Mouse (Mus musculus): ENCODE measurements around the gene Kdelr1.

Kdelr1 gene

DNA sequence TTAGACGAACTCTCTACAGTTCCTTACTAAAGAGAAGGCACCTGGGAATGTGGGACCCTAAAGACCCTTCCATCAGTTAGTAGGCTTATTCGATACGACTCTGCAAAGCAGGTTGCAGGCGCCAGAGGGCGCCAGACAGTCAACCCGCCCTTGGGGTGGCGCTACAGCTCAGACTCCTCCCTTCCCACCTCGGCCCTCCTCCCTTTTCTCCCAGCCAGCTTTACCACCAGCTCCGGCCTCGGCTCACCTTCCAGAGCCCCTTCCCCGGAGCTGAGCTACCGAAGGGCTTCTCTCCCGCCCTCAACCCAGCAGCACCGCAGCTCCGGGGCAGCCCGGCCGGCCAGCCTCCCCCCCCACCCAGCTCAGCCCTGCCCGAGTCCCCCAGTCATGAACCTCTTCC is at the start of gene Kdelr1:
Kdelr1 (plus strand) TSS at position 149 of the 400 bp plus-strand sequence.
- peak; percentile 83 to 89 for DNase-seq (ENCODE audit: low spot score in 2 of 2)

DNA sequence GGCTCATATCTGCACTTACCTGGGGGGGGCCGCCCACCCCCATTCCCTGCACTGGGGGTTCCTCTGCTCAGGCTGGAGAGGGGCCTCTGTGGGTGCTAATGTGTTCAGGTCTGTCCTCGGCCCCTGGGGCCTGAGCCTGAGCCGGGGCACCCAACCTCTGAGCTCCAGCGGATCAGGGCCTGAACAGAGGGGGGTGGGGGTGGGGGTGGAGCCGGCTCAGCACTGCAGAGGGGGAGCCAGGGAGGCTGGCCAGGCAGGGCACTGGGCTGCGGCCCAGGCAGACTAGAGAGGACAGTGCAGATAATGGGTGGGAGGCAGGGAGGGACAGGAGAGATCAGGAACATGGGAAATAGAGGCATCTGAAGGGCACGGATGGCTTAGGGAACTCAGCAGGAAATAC is 48.0 kb upstream of the Kdelr1 start, which contains the start of gene Kcnj14:
Kcnj14 (minus strand) TSS at position 185 of the 400 bp plus-strand sequence.
- DNase-seq (ENCODE audit: low spot score in 2 of 2) = no peak

DNA sequence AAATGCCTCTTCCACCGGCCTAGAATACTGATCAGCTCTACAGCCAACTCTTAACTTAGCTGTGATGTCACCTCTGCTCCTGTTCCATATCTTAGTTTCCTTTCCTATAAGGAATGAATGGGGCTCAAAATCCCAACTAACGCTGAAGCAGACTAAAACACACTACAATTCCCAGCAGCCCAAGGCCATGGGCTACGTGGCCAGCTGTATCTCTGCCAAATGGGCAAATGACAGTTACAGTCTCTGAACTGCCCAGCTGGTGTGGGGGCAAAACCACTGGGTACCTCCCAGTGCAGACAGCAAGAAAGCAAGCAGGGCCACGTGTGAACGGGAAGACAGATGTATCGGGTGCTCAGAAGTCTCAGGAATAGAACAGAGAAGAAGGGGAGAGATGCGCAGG is 45.9 kb upstream of the Kdelr1 start:
- DNase-seq (ENCODE audit: low spot score in 2 of 2) = no peak

DNA sequence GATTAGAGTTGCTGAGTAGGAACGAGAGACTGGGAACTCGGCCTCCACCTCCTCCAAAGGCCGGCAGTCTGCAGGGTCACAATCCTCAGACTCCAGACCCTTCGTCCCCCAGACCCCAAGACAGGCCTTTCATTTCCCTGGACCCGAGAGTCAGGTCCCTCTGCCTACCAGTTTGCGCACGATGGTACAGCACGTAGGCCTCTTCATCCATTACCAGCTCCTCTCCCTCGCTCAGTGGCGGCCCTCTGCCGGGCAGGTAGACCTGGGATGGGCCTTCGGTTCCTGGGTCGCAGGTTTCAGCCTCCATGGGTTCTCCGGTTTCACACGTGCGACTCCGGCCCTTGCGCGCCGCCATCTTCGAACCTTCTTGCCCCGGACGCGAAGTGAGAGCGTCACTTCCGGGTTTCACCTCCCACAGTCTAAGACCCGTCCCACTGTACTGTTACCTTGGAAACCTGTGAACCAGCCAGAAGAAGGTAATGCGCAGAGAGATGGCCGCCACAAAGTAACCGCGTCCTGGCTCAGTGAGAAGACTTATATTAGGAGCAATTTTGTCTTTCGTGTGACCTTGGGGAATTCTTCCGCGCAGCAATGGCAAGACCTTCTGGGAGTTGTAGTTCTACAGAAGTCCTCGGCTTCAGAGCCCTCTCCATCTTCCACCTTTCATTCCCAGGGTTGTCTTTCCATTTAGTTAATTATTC is 42.0 kb upstream of the Kdelr1 start, which contains the start of gene Grwd1:
Grwd1 (minus strand) TSS at position 518 of the 701 bp plus-strand sequence.
- peak; percentile 83 to 87 for DNase-seq (ENCODE audit: low spot score in 2 of 2)

DNA sequence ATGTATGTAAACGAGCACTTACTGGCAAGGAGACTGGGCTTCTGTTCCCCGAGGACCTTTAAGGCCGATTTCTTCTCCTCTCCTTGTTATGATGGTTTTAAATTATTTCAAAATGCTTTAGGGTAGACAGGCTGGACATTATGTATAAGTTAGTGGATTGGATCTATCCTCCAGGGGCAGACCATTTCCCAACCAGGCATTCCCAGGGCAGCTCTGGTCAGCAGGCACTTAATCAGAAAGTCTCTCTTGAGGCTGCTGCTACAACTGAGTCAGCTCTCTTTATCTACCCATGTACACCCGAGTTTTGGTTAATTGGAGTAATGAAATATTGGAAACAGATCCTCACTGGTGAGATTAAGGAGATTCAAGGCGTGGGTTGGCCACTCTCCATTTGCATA is 41.4 kb upstream of the Kdelr1 start:
- DNase-seq (ENCODE audit: low spot score in 2 of 2) = no peak

DNA sequence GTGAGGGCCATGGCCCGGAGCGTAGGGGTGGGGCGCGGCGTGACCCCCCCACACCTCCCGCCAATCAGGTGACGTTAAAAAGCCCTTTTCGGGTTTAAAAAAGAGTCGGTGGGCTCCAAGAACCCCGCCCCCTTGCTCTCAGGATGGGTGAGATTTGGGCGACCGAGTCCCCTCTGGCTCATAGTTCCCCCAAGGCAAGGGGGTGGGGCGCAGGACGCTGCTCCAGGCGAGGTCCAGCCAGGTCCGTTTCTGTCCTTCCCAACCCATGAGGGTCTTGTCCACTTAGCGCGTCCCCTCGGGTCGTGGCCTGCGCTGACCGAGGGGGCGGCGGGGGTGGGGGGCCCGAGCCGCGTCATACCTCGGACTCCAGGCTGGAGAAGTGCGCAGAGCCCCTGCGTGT is 40.1 kb upstream of the Kdelr1 start:
- DNase-seq (ENCODE audit: low spot score in 2 of 2) = no peak

DNA sequence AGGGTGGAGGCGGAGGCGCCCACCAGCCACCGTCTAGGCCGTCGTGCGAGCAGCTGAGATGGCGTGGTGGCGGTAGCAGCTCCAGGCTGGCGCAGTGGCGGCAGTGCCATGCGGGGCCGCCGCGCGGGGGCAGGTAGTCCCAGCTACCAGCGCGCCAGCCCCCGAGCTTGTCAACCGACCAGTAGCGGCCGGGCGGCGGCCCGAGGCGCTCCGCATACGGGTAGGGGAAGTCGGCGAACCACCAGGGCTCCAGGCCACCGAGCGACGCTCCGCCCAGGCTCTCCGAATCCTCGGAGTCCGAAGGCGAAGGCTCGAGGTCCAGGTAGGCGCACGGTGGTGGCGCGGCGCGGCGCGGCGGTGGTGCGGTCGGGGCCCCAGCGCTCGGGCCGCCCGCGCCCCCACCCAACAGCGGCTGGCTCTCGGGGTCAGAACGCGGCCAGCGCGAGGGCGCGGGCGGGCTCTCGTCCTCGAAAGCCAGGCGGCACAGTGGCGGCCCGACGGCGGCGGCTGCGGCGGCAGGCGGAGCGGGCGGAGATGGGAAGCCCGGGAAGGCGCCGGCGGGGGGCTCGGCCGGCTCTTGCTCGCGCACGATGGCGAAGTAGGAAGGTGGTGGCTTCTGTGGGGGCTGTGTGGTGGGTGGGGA is 39.3 kb upstream of the Kdelr1 start:
- DNase-seq (ENCODE audit: low spot score in 2 of 2) = no peak

DNA sequence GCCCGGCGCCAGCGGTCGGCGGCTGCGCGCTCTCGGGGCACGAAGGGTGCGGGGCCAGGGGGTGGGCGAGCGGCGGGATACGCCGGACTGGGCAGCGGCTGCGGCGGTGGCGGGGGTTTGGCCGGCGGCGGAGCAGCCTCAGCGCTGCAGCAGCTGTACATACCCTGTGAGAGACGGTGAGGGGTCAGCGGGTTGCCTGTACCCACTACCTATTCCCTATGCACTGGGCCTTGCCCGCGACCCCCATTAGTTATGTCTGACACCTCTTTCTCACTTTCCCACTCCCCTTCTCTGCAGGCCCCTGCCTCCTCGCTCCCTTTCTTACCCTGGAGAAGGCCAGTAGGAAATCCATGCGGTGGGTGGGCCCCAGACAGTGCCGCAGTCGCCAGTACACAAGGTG is 38.6 kb upstream of the Kdelr1 start:
- DNase-seq (ENCODE audit: low spot score in 2 of 2) = no peak

DNA sequence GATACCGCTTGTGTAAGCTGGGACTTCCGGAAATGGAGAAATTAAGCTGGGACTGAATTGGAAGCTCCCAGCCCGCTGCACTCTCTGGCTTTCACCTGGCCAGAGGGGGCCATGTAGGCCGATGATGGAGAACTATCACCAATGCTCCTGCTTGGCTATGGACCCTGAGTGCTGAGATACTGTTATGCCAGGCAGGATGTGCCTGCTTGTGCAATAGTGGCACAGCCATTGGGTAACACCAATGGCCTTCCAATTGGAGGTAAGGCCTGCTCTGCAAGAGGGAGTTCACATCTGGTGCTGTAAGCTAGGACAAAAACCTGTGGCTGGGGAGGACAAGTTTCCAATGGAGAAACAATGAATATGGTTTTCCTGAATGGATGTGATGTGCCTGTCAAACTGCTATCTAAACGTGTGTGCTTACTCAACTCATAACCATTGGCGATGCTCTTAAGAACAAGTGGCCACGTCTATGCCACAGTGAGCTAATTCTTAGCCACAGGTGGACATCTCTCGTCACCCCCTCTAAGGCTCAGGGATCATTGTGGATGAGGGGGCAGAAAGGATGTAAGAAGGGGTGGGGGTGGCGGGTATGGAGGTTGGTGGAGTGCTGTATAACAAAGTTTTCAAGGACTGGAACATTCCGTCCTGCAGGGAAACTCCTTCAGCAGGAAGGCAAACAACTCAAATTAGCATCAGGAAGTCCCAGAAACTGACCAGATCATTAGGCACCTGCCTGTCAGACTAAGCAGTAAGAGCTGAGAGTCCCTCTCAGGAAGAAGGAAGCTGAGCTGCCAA is 29.4 kb upstream of the Kdelr1 start:
- no peak for DNase-seq (ENCODE audit: low spot score in 2 of 2)

DNA sequence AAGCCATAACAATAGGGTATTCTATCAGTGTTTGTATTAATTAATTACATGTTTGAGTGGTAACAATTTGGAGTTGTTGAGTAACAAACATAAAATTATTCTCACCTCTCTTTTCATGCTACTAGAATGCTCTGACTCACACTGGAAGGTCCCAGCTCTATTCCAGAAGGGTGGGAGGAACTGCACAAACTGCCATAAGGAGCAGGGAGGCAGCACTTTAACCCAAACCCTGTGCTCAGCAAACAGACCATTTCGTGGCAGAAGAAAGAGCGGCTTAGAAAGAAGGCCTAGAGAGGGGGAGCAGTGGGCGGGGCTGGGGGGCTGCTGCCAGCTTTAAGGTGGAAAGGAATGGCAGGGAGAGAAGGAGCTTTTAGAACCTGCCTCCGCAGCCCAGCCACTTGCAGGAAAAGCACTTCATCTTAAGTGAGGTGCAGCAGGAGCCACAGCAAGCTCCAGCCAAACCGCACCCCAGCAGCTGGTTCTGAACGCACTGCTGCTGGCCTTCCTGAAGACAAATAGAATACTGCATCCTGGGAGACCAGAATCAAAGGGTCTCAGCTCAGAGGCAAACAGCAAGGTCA is 24.0 kb upstream of the Kdelr1 start:
- no peak for DNase-seq (ENCODE audit: low spot score in 2 of 2)

DNA sequence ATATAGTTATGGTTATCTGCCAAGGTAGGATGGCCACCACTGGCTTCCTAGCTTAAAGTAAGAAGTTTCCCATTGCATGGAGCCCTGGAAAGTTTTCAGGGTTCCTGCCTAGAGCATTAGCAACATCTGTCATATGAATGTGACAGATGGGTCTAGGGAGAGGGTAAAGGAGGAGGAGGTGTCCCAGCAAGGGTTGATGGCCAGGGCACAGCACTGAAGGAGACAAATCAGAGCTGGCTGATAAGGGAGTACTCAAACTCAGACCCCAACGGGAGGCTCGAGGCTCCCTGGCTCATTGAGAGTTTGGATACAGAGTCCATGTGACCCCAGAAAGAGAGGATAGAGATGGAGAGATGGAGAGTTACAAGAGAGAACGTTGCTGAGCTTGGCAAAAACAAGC is 21.9 kb upstream of the Kdelr1 start:
- no peak for DNase-seq (ENCODE audit: low spot score in 2 of 2)

DNA sequence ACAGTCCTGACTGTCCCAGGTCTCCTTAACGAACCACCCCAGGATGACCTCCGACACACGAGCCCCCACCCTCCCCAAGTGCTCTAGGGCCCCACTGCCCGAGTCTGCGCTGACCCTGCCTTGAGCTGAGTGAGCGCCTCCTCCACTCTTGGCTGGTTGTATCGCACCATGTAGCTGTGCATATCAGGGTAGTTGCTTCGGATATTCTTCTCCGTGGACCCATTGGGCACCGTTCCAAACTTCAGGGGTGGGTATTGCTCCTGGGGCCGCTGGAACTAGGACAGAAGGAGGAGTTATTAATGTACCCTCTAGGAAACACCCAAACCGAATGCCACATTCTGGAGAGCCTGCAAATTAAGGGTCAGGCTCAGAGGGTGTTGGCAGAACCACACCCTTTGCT is 19.5 kb upstream of the Kdelr1 start:
- no peak for DNase-seq (ENCODE audit: low spot score in 2 of 2)

DNA sequence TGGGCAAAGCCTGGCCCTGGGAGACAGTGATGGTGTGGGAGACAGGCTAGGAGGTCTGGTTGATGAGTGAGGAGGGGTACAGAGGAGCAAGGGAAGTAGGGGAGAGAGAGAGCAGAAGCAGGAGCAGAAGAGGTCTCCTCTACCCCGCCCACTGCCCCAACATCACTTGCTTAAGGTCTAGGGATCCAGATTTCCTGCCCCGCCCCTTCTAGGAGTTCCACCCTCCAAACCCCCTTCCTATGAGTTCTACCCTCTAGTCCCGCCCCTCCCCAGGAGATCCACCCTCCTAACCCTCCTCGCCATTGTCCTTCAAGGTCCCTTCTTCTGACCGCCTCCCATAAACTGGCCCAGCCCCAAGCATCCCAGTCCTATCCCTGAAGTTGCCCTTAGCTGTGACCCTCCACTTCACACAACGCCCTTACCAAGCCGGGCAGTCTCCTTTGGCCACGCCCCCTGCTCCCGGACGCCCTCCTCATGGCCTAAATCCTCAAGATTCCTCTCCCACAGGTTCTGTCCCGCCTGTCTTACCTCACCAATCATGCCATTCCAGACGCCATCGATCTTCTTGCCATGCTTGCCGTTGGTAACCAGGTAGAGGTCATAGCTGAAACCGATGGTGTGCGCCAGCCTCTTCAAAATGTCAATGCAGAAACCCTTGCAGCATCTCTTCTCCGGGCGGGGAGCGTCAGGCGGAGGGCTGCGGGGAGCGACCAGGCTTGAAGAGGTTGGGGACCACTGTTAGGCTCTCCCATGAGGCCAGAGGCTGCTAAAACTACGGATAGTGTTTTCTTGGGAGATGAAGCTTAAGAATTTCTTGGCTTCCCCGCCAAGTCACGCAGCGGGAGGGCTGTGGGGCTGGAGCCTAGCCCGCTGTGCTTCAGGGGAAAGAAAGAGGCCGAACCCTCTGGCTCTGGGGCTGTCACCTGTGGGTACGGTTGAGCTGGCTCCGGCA is 15.3 kb upstream of the Kdelr1 start:
- DNase-seq (ENCODE audit: low spot score in 2 of 2) = no peak

DNA sequence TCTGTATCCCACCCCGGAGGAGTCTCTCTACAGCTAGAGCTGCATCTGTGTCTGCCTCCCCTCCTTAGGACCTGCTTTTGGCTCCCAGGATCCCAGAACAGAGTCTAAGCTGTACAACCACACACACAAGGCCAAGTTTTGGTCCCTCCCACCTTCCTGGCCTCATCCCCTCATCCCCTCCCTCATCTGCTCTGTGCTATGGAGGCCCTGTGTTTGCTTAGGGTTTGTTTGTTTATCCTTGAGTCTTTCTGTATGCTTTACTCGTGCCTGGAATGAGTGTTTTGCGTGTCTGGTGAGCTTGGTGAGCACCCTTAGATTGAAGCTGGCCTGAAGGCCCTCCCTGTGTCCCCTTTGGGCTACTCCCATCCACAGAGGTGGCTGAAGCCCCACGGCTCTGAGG is 13.6 kb upstream of the Kdelr1 start:
- no peak for DNase-seq (ENCODE audit: low spot score in 2 of 2)

DNA sequence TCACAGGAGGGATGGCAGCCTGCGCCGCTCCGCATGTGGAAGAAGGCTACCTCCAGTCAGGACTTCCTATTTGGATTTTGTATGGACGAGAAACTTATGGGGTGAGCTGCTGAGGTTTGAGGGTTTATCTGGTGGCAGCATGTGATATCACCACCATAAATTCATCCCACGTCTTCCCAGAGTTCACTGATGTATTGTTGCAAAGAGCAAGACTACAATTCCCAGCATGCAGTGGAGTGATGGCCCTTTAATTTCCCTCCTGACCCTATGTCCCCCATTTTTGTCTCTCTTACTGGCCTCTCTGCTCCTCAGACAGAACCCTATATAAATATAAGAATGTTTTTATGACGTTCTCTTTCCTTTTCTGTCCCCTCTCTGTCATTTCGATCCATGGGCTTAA is 9.8 kb upstream of the Kdelr1 start:
- no peak for DNase-seq (ENCODE audit: low spot score in 2 of 2)

DNA sequence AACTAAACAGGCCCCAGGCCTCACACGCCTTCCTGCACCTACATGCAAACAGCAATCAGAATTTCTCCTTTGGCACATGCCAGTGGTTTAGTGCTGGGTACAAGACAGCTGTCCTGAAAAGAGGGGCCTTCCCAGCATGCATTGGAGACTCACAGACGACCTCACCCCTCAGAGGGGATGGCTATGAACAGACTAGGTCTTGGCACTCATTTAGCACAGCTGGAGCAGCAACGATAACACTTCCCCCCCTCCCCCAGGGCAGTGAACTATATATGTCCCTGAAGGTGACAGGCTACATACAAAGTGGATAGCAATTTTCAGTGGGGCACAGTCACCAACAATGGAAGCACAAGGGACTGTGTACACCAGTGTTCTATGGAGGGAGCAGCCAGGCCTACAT is 8.1 kb upstream of the Kdelr1 start:
- DNase-seq (ENCODE audit: low spot score in 2 of 2) = no peak

DNA sequence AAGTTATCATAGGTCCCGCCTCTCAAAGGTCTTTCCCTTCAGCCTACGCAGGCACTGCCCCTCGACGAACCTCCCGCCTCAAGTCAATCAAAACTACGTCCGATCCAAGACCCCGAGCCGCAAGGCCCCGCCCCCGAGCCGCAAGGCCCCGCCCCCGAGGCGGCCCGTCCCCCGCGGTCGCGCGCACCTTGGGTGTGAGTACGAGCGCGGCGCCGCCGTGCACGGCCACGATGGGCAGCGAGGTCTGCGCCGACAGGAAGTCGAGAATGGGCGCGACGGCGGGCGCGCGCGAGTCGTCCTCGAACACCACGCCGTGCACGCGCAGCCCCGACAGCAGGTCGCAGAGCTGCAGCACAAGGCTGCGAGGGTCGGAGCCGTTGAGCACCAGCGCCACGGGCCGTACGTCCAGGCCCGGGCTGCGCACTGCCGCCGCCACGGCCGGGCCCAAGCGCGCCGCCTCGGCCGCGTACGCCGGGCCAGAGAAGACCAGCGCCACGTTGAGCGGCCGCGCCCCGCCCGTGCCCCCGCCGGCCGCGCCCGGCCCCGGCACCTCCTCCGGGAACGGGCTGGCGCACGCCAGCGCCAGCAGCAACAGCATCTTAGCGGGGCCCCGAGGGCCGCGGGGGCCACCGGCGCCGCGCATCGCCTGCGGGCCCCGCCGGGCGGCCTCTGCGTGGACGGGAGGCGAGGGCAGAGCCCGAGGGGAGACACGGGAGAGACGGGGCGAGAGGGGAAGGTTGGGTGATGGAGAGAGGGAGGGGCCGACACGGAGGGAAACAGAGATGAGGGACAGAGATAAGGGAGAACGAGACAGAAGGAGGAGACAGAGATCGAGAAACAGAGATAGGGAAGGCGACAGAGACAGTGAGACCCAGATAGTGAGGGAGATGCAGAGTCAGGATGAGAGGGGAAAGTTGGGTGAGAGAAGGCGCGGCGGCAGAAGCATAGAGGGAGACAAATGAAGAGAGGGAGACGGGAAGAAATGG is 6.4 kb upstream of the Kdelr1 start:
- DNase-seq (ENCODE audit: low spot score in 2 of 2) = peak; percentile 93 to 96

DNA sequence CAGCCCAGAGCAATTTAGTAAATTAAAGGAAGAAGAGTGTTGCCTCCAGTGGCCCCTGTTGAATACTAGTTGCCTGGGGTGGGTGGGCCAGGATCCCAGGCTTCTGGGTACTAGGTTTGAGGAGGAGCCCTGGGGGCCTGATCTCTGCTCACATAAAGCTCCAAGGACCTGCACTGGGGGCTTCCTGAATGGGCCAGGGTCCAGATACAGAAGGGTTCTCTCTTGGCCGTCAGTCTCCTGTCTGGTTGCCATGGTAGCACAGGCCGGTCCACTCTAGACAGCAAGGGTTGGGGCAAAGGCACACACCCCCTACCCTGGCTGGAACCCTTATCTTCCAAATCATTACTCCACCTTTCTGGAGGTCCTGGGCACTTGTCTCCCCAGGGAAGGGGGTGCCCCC is 4.7 kb upstream of the Kdelr1 start:
- DNase-seq (ENCODE audit: low spot score in 2 of 2) = no peak

DNA sequence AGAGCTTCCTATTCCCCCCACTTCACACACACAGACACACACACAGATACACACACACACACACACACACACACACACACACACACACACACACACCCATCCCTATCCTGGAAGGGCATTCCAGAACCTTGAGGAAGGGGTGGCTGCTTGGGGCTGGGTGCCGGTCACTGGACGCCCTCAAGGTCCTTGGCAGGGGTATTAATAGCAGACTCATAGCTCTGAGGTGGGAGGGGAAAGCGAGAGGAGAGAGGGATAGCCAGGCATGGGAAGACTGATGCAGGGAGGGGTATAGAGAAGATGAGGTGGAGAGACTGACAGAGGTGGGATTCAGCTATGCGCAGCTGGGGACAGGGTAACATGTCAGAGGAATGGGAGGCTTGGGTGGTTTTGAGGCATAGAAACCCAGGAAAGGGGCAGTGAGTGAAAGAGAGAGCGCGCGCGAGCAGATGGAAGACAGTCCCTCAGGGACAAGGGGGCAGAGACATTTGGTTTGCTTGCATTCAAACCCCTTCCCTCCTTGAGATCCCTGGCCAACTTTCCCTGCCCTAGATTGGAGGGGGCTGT is 3.4 kb upstream of the Kdelr1 start:
- no peak for DNase-seq (ENCODE audit: low spot score in 2 of 2)

DNA sequence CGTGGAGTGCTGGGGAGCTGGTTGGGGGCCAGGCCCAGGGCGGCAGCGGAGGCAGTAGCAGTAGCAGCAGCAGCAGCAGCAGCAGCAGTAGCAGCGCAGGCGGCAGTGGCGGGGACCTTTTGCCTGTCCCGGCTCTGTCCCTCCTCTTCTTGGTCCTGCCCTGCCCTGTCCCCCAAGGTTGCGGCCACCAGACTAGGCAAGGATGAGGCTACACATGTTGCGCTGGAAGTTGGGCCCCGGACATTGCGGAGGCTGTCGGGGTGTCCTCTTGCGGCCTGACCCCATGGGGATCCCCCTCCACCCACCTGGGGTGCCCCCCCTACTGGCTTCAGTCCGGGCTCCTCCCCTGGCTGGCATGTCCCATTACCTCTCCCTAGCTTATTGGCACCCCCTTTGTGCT is 2.8 kb upstream of the Kdelr1 start:
- DNase-seq (ENCODE audit: low spot score in 2 of 2) = no peak
